Comparison of ENCODE assay signal across 8 mouse cellular contexts in the genomic region with DNA sequence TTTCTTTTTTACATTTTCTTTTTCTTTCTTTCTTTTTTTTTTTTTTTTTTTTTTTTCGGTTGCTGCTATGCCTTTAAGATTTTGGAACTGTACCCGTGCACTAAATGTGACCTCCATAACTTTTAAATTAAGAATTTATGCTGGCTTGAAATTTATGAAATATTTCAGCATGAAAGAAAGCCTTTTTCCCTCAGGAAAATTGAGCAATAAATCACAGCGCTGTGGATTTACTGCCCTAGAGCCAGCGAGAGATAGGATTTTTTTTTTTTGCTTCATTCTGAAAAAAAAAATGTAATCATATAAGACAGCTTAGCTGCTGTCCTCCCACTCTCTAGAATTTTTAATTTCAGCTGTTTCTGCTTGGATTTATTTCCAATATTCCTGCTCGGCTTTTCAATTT.
DNase-seq lines count a peak whose midpoint lies in the region.
"Had no signal": no experiment of that assay in that cellular context is flagged by ENCODE, and none has a peak within 500 bp of the region (broad histone marks: within the 10 kb centered on the region; RNA-seq: fewer than 3 reads in every experiment).

No protein-coding gene starts in this region.

- peak; percentile 24 for DNase-seq in kidney, postnatal 10 days
- no peak for DNase-seq in kidney, adult 9 months
- DNase-seq in adipocyte (ENCODE audit: low spot score): peak; percentile 18
- DNase-seq in forelimb bud, embryonic 11.5 days (ENCODE audit: low read depth, low spot score): peak; percentile 63
- peak; percentile 62 for DNase-seq in mesoderm, embryonic 11.5 days (ENCODE audit: low read depth, low spot score)
- DNase-seq in ovary, postnatal 14 days (ENCODE audit: low spot score): no peak
- no peak for DNase-seq in layer of hippocampus, adult 18-20 months (ENCODE audit: low spot score in 2 of 2)
- DNase-seq: cerebellum, adult 11 months had no signal

Comparison
In these comparisons a context has a peak if more than half of its experiments do, and no peak if none do; other contexts are left out.
1. DNase-seq: peak in kidney, postnatal 10 days (single experiment), adipocyte (single experiment), forelimb bud, embryonic 11.5 days (single experiment) and mesoderm, embryonic 11.5 days (single experiment); none in kidney, adult 9 months (single experiment), ovary, postnatal 14 days (single experiment) and layer of hippocampus, adult 18-20 months (0 of 2).